Mouse (Mus musculus) ovary, postnatal 36 days (tissue): Measurements from ENCODE around the gene Col4a5.

Source experiments
- DNase-seq: peaks from one replicate; pipeline ENCODE4 v3.0.0; 2022; ENCODE audit warnings: low spot score, mixed read lengths

The Col4a5 gene

GRCm38 (mm10) chrX:141475110-141475509 is at the start of gene Col4a5:
TSS of gene Col4a5 (plus strand) at chrX:141475385.
- DNase-seq, result peak; percentile 77

DNA sequence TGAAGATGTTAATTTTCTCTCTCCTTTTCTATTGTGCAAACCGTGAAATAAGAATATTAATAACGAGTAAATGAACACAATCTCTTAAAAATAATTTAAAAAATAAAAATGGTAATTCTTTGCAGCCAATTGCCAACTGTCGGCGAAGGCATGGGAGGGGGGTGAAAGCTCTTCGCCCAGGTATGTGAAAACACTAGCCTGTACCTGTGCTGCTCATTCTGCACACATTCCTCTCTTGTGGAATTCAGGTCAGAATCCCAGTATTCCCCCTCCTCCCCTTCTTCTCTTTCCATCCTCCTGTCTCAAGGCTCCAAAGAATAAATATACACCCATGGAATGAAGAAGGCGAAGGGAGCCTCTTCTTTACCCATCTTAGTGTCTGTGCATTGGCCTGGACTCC is 38.4 kb upstream of the Col4a5 start:
- no peak for DNase-seq

DNA sequence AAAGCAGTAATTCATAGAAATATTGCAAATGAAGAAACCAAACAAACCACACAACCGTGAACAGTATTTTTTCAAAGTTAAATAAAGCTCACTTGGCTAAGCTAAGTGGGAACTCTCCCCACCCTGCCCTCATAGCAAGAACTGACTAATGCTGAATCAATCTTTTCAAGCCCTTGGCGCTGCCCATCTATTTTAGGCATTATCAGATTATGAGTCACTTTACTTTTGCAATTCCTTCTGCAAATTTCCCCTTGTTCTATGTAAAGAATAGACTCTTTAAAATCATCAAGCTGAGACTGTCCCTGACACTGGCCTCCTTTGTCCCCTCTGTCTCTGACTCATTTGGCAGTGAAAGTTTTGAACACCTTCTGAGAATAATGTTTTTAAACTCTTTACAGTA is 35.8 kb upstream of the Col4a5 start:
- no peak for DNase-seq

DNA sequence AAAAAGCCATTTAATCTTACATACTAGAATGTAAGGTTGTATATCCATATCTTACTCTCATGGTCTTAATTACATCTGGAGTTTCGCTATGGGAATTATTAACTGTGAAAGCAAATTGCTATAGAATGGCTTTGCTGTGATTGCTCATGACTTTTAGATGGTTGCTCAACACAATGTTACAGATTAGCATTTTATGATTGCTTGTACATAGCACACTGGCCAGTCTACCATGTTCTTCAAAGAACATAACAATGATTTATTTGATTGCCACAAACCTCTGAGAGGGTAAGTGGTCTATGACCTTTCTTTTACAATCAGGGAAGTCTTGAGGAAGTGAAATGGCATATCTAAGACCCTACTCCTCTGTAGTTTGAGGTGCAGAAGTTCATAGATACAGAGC is 27.2 kb upstream of the Col4a5 start:
- DNase-seq, result no peak

DNA sequence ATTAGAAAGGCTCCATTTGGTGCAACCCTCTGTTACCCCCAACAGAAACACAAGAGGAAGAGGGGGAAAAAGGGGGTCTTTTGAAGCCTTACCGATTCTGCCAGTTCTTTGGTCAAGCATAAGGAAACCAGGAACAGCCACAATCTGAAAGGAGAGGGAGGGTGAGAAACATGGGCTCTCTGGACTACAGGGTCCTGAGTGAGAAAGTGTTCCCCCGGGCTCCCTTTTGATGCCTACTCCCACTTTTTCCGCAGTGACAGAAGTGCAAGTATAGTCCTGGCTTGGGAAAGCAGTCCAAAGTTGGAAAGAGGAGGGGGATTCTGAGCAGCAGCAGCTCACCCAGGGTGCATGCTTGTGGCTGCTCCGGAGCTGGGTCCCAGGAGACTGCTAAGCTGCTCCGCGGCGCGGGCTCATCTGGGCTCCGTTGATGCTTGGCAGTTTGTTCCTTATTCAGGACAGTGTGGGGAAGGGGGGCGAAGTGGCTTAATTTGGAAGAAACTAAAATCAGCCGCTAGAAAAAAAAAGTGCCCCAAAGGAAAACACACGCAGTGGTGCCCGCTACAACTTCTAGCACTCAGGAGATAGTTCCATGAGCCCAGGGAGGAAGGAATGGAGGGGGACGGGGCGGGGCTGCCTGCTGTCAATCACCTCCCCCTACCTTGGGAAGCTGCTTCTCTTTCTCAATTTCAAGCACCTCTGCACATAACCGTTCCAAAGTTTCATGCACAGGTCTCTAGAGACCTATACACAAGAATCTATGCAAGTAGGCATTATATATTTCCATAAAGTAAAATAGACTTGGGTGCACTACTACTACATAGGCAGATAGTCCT is 1.5 kb upstream of the Col4a5 start, which contains the start of gene Col4a6:
Gene Col4a6, minus strand, starts transcription at position 607 of the 833 bp plus-strand sequence.
- peak; percentile 22 for DNase-seq

DNA sequence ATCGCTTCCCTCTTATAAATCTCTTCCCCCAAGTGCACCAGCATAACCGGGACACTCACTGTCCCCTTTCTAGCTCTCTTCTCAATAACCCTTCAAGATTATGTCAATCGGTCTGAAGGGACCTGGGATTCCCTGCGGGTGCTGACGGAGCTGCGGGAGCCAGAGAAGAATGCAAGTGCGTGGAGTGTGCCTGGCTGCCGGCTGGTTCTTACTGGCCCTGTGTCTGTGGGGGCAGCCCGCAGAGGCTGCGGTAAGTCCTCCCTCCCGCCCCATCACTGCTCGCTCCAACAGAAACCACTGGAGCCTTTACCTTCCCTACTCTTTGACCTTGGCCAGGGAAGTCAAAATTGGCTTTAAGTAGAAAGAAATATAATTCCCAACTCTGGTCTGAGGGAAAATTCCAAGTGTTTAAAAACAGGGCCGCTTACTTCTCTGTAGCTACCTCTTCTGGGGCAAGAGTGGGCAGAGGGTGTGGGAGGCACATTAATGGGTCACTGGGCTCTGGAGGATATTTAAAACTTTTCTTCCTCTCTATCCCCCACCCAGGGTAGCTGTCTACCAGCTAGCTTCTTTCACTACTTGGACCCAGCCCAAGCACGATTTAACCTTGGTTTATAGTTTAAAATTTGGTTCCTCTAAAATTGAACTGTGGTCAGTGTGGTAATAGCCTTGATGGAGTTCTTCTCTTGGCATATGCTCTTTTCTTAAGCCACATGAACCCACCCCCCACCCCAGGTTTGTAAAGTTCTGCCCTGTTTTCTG is 562 bp downstream of the Col4a5 start:
- DNase-seq, result peak; percentile 14

- DNase-seq, result no peak
Measured at GRCm38 (mm10) chrX:141494545-141494944, 19.4 kb downstream of the Col4a5 start.

GRCm38 (mm10) chrX:141503125-141503524 is 27.9 kb downstream of the Col4a5 start:
- DNase-seq, result no peak

GRCm38 (mm10) chrX:141533447-141533846 is 58.3 kb downstream of the Col4a5 start:
- no peak for DNase-seq

DNA sequence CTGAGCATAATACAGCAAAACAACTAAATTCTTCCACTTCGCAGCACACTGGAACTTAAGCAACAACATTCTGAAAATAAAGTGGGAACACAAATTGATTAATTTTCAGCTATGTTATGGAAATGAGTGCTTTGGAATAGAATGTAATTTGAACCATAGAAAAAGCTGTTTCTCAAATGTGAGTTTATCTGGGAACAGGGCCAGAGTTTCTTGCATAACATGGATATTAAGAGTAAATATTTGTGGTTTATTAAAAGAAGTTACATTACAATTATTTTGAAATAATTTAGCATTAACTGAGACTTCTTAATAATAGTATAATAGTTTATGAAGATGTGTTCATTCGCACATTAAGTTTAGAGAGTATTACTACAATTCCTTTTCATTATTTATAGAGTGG is 72.3 kb downstream of the Col4a5 start:
- DNase-seq, result no peak

DNA sequence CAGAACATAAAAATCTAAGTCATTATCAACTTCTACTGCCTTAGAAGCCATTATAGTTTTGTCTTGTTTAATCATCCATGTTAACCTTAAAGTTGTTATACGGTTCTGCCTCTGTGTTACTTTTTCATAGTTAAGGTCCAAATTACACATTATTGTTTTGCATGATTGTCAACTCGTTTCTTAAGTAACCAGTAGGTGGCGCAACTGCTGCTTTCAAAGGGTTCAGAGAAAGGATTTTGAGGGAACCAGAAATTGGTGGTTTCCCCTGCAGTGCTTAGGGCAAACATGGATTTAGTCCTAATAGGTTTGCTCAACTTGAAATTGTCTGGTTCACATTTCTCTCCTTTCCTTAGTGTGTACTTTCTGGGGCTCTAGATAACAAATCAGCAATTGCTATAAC is 115.1 kb downstream of the Col4a5 start:
- DNase-seq, result no peak

DNA sequence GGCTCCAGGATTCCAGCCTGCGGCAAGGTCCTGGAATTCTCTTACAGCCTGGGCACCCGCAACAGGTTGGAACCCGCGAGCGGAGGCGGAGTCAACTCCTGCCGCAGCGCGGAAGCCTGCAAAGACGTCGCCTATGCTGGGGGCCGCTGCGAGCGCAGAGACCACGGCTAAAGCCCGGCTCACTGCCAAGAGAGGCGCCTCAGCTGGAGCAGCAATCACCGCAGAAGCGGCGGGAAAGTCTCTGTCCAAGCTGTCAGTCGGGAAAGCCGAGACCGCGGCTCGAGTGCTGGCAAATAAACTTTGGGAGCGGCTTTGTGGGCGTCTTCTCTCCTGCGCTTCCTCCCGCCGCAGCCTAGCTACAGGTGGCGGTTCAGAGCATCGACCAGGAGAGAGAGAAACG is 246.5 kb downstream of the Col4a5 start:
- DNase-seq, result peak; percentile 21

DNA sequence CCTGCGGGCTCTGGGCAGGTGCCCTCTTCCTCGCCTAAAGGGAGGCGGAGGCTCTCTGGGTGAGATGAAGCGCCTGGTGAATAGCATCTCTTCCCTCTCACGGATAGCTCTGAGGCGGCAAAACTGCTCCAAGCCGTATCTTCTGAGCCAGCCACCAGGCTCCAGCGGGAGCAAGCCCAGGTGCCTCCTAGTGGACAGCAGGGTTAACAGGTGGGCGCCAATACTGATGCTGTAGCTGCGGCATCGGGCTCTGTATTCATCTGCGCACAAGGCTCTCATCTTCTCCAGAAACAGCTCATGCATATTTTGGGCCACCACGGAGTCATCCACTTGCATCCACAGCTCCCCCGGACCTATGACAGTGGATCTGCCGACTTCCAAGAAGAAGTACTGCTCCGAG is 248.8 kb downstream of the Col4a5 start:
- DNase-seq, result no peak

DNA sequence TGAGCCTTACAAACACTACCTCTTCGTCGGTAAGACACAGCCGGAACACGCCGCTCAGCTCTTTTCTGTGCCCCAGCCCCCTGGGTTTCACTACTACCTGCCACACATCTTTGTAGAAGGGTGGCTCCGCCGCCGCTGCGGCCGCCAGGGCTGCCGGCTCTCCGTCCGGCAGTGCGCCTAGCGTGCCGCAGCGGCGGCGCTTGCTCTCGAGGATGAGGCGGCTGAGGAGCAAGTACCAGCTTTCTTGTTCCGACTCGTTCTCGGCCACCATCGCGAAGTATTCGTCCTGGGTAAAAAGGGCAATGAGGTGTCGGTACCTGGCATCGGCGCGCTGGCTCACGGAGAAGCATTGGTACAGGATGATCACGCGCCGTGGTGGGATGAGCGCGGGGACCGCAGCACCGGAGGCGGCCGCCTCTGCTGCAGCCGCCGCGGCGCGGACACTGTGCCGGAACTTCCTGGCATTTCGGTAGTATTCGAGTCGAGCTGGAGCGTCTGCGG is 249.3 kb downstream of the Col4a5 start:
- DNase-seq, result no peak

GRCm38 (mm10) chrX:141724937-141725918 is 250.0 kb downstream of the Col4a5 start, which contains the start of gene Irs4:
TSS of gene Irs4 (minus strand) at chrX:141725263.
- peak; percentile 14 for DNase-seq

GRCm38 (mm10) chrX:141729570-141729969 is 254.4 kb downstream of the Col4a5 start:
- DNase-seq, result no peak
